Mouse (Mus musculus): ENCODE results near the gene Bcl9l. TPM values are rescaled to one million over a fixed set of nuclear protein-coding genes. Genes with fewer than 3 reads are reported as not detected.
"Not testable (repeated sequence)": the region's sequence is repeated elsewhere in the genome, so short reads cannot be mapped to it uniquely, and the experiment has no call there.

The Bcl9l gene
- 19.2 and 24.4 TPM in 2 replicates for polyA plus RNA-seq (2012; ENCODE audit: insufficient read depth, insufficient read length, missing spikeins)

- Histone ChIP-seq H3K27ac (replicated peaks; ENCODE audit: low read depth, low read length) (peak within 1 kb of the TSS; percentile 91), H3K4me1 (ENCODE audit: control insufficient read depth, insufficient read depth, insufficient read length, low read length) (peaks cover 12% of the 10 kb centered on the region; the same call in 1 of the 2 replicates)
These were observed at the start of gene Bcl9l for GRCm38 (mm10) chr9:44482552-44482951. Bcl9l (plus strand) TSS chr9:44482825.

GRCm38 (mm10) chr9:44435747-44436146 is 46.9 kb upstream of the Bcl9l start:
- Histone ChIP-seq H3K4me3 (ENCODE audit: insufficient read depth, low read depth, low read length) (no peak overlapping the region), H3K4me1 (ENCODE audit: control insufficient read depth, insufficient read depth, insufficient read length, low read length) (no peaks in the 10 kb centered on the region), H3K27ac (replicated peaks; ENCODE audit: low read depth, low read length) (no peak overlapping the region)

More at GRCm38 (mm10) chr9:44482552-44482951, at the start of gene Bcl9l:
- H3K4me3 ChIP-seq (ENCODE audit: insufficient read depth, low read depth, low read length), result peak within 1 kb of the TSS; percentile 97

GRCm38 (mm10) chr9:44440961-44441360 is 41.7 kb upstream of the Bcl9l start, which contains the start of gene Foxr1:
Foxr1 (minus strand) TSS chr9:44441136.
- H3K4me1 ChIP-seq (ENCODE audit: control insufficient read depth, insufficient read depth, insufficient read length, low read length), result no peaks in the 10 kb centered on the region
- no peak within 1 kb of the TSS for H3K4me3 ChIP-seq (ENCODE audit: insufficient read depth, low read depth, low read length)
- no peak within 1 kb of the TSS for H3K27ac ChIP-seq (replicated peaks; ENCODE audit: low read depth, low read length)

GRCm38 (mm10) chr9:44444402-44445025 is 38.1 kb upstream of the Bcl9l start:
- not testable (repeated sequence) for H3K4me1 ChIP-seq (ENCODE audit: control insufficient read depth, insufficient read depth, insufficient read length, low read length); H3K4me3 ChIP-seq (ENCODE audit: insufficient read depth, low read depth, low read length); H3K27ac ChIP-seq (replicated peaks; ENCODE audit: low read depth, low read length)

GRCm38 (mm10) chr9:44450387-44450786 is 32.2 kb upstream of the Bcl9l start:
- Histone ChIP-seq H3K4me3 (ENCODE audit: insufficient read depth, low read depth, low read length) (no peak overlapping the region), H3K27ac (replicated peaks; ENCODE audit: low read depth, low read length) (no peak overlapping the region), H3K4me1 (ENCODE audit: control insufficient read depth, insufficient read depth, insufficient read length, low read length) (no peaks in the 10 kb centered on the region)

- H3K4me3 ChIP-seq (ENCODE audit: insufficient read depth, low read depth, low read length), result no peak overlapping the region
- no peak overlapping the region for H3K27ac ChIP-seq (replicated peaks; ENCODE audit: low read depth, low read length)
- no peaks in the 10 kb centered on the region for H3K4me1 ChIP-seq (ENCODE audit: control insufficient read depth, insufficient read depth, insufficient read length, low read length)
These were observed 28.3 kb upstream of the Bcl9l start for GRCm38 (mm10) chr9:44454132-44454890.

- H3K4me3 ChIP-seq (ENCODE audit: insufficient read depth, low read depth, low read length), result no peak within 1 kb of the TSS
- no peaks in the 10 kb centered on the region for H3K4me1 ChIP-seq (ENCODE audit: control insufficient read depth, insufficient read depth, insufficient read length, low read length)
- no peak within 1 kb of the TSS for H3K27ac ChIP-seq (replicated peaks; ENCODE audit: low read depth, low read length)
These were observed 27.8 kb upstream of the Bcl9l start, which contains the start of gene Upk2 for GRCm38 (mm10) chr9:44454891-44455220. Upk2 (minus strand) TSS chr9:44454976.

- Histone ChIP-seq H3K4me1 (ENCODE audit: control insufficient read depth, insufficient read depth, insufficient read length, low read length) (no peaks in the 10 kb centered on the region), H3K27ac (replicated peaks; ENCODE audit: low read depth, low read length) (no peak overlapping the region), H3K4me3 (ENCODE audit: insufficient read depth, low read depth, low read length) (no peak overlapping the region)
These were observed 25.4 kb upstream of the Bcl9l start for GRCm38 (mm10) chr9:44457035-44457742.

- no peak overlapping the region for H3K4me3 ChIP-seq (ENCODE audit: insufficient read depth, low read depth, low read length)
- H3K4me1 ChIP-seq (ENCODE audit: control insufficient read depth, insufficient read depth, insufficient read length, low read length), result no peaks in the 10 kb centered on the region
- no peak overlapping the region for H3K27ac ChIP-seq (replicated peaks; ENCODE audit: low read depth, low read length)
These were observed 20.7 kb upstream of the Bcl9l start for GRCm38 (mm10) chr9:44461950-44462349.

- no peak overlapping the region for H3K27ac ChIP-seq (replicated peaks; ENCODE audit: low read depth, low read length)
- H3K4me3 ChIP-seq (ENCODE audit: insufficient read depth, low read depth, low read length), result no peak overlapping the region
- H3K4me1 ChIP-seq (ENCODE audit: control insufficient read depth, insufficient read depth, insufficient read length, low read length), result no peaks in the 10 kb centered on the region
These were observed 14.4 kb upstream of the Bcl9l start for GRCm38 (mm10) chr9:44468224-44468623.

- no peaks in the 10 kb centered on the region for H3K4me1 ChIP-seq (ENCODE audit: control insufficient read depth, insufficient read depth, insufficient read length, low read length)
- H3K4me3 ChIP-seq (ENCODE audit: insufficient read depth, low read depth, low read length), result no peak overlapping the region
- H3K27ac ChIP-seq (replicated peaks; ENCODE audit: low read depth, low read length), result no peak overlapping the region
These were observed 13.8 kb upstream of the Bcl9l start for GRCm38 (mm10) chr9:44468800-44469199.

GRCm38 (mm10) chr9:44473184-44473583 is 9.4 kb upstream of the Bcl9l start:
- no peak overlapping the region for H3K27ac ChIP-seq (replicated peaks; ENCODE audit: low read depth, low read length)
- H3K4me3 ChIP-seq (ENCODE audit: insufficient read depth, low read depth, low read length), result no peak overlapping the region
- H3K4me1 ChIP-seq (ENCODE audit: control insufficient read depth, insufficient read depth, insufficient read length, low read length), result no peaks in the 10 kb centered on the region

- Histone ChIP-seq H3K4me1 (ENCODE audit: control insufficient read depth, insufficient read depth, insufficient read length, low read length) (no peaks in the 10 kb centered on the region), H3K27ac (replicated peaks; ENCODE audit: low read depth, low read length) (no peak overlapping the region), H3K4me3 (ENCODE audit: insufficient read depth, low read depth, low read length) (no peak overlapping the region)
These were observed 8.3 kb upstream of the Bcl9l start for GRCm38 (mm10) chr9:44474327-44474726.

GRCm38 (mm10) chr9:44475936-44476335 is 6.7 kb upstream of the Bcl9l start:
- Histone ChIP-seq H3K4me1 (ENCODE audit: control insufficient read depth, insufficient read depth, insufficient read length, low read length) (no peaks in the 10 kb centered on the region), H3K27ac (replicated peaks; ENCODE audit: low read depth, low read length) (no peak overlapping the region), H3K4me3 (ENCODE audit: insufficient read depth, low read depth, low read length) (no peak overlapping the region)

All from brown adipose tissue, adult 24 weeks (tissue).